Mouse (Mus musculus) midbrain, embryonic 12.5 days (tissue): ENCODE results near the gene 2410015M20Rik. TPM values are rescaled to one million over a fixed set of nuclear protein-coding genes. Genes with fewer than 3 reads are reported as not detected.
A peak's percentile ranks its signal among the peaks of the same experiment; 100 is the strongest.

Experiments
- ATAC-seq: fragments of 200-750 bp; cut with Nextera tagmentation; 2 replicates; pipeline ENCODE4 v1.8.0; 2017; ENCODE audit warnings: low read depth, moderate TSS enrichment, moderate library complexity; ENCODE audit not compliant: low FRiP score
- H3K27ac ChIP-seq: fragments of 300-500 bp; sonication (generic); replicated peaks from 2 replicates; pipeline ENCODE4 v1.5.1; 2016; ENCODE audit warnings: mild to moderate bottlenecking
- H3K27me3 ChIP-seq: fragments of 300-500 bp; sonication (generic); 2 replicates; pipeline ENCODE4 v1.6.1; 2016; ENCODE audit warnings: mild to moderate bottlenecking
- H3K36me3 ChIP-seq: fragments of 300-500 bp; sonication (generic); 2 replicates; pipeline ENCODE4 v1.6.1; 2016
- H3K4me1 ChIP-seq: fragments of 300-500 bp; sonication (generic); 2 replicates; pipeline ENCODE4 v1.6.1; 2016
- H3K4me2 ChIP-seq: fragments of 300-500 bp; sonication (generic); replicated peaks from 2 replicates; pipeline ENCODE4 v1.6.1; 2016; ENCODE audit warnings: mild to moderate bottlenecking, moderate library complexity
- H3K4me3 ChIP-seq: fragments of 300-500 bp; sonication (generic); 2 replicates; pipeline ENCODE4 v1.5.1; 2016; ENCODE audit warnings: mild to moderate bottlenecking
- H3K9ac ChIP-seq: fragments of 300-500 bp; sonication (generic); replicated peaks from 2 replicates; pipeline ENCODE4 v1.6.1; 2016; ENCODE audit warnings: mild to moderate bottlenecking, moderate library complexity
- H3K9me3 ChIP-seq: fragments of 300-500 bp; sonication (generic); 2 replicates; pipeline ENCODE4 v1.6.1; 2016; ENCODE audit warnings: mild to moderate bottlenecking
- WGBS: fragments of 180-500 bp; shearing (Covaris S2); methylation state at CpG from one replicate; pipeline ENCODE4 v1.1.7; 2016; 5-methylcytosine and 5-hydroxymethylcytosine counted together
- polyA plus RNA-seq: library from polyadenylated mRNA; unstranded; fragments of >200 nt; fragmentation: Nextera tagmentation; extraction: Ambion mirVana; gene quantifications from 2 replicates; pipeline ENCODE4 v1.2.1, GENCODE M21; 2016

The 2410015M20Rik gene
- polyA plus RNA-seq, 1 experiment from 2014 or later = 178 TPM

- Histone ChIP-seq H3K9ac (0 out of 2 replicates have a peak overlapping the region, but pooled peaks have one; percentile 11), H3K36me3 (peaks cover 65% of the 10 kb centered on the region), H3K4me2 (peak overlapping the region; percentile 22), H3K4me3 (no peak overlapping the region), H3K27ac (no peak overlapping the region), H3K9me3 (no peaks in the 10 kb centered on the region), H3K27me3 (no peaks in the 10 kb centered on the region), H3K4me1 (peaks cover 36% of the 10 kb centered on the region)
- no peak for ATAC-seq
- 92% methylated on average over 1 of the region's 1 CpGs for WGBS
Observed at GRCm38 (mm10) chr17:56587773-56588172, 21.8 kb downstream of the 2410015M20Rik start.

GRCm38 (mm10) chr17:56585171-56585821 lies 24.3 kb downstream of the 2410015M20Rik start:
- under 1% methylated on average over 61 of the region's 61 CpGs for WGBS

GRCm38 (mm10) chr17:56584257-56585130 lies 25.1 kb downstream of the 2410015M20Rik start, which contains the start of the genes Safb2 and Safb:
Safb2 (minus strand) TSS chr17:56584585.
Safb (plus strand) TSS chr17:56584825.
- under 1% methylated on average over 93 of the region's 101 CpGs for WGBS
- peak within 1 kb of the TSS; percentile 93 for H3K4me3 ChIP-seq
- peak within 1 kb of the TSS; percentile 86 for H3K9ac ChIP-seq
- peak within 1 kb of the TSS; percentile 87 for H3K4me2 ChIP-seq
- peak; percentile 96 for ATAC-seq
- H3K36me3 ChIP-seq = peaks cover 62% of the 10 kb centered on the region
- no peaks in the 10 kb centered on the region for H3K9me3 ChIP-seq
- no peaks in the 10 kb centered on the region for H3K27me3 ChIP-seq
- H3K4me1 ChIP-seq = peaks cover 46% of the 10 kb centered on the region
- H3K27ac ChIP-seq = peak within 1 kb of the TSS; percentile 94

More at GRCm38 (mm10) chr17:56585171-56585821, 24.3 kb downstream of the 2410015M20Rik start:
- Histone ChIP-seq H3K27ac (peak overlapping the region; percentile 94), H3K4me3 (peak overlapping the region; percentile 93), H3K9ac (peak overlapping the region; percentile 78), H3K4me1 (peaks cover 49% of the 10 kb centered on the region), H3K27me3 (no peaks in the 10 kb centered on the region), H3K9me3 (no peaks in the 10 kb centered on the region), H3K4me2 (peak overlapping the region; percentile 73), H3K36me3 (peaks cover 63% of the 10 kb centered on the region)
- ATAC-seq = peak; percentile 24

- Histone ChIP-seq H3K9ac (peak overlapping the region; percentile 86), H3K36me3 (peaks cover 62% of the 10 kb centered on the region), H3K27ac (peak overlapping the region; percentile 94), H3K27me3 (no peaks in the 10 kb centered on the region), H3K9me3 (no peaks in the 10 kb centered on the region), H3K4me2 (peak overlapping the region; percentile 87), H3K4me1 (peaks cover 46% of the 10 kb centered on the region), H3K4me3 (peak overlapping the region; percentile 93)
- 0 out of 2 replicates have a peak, but pooled peaks have one; percentile 0 for ATAC-seq
- WGBS = 5% methylated on average over 31 of the region's 33 CpGs
Observed at GRCm38 (mm10) chr17:56583611-56584256, 25.8 kb downstream of the 2410015M20Rik start.

DNA sequence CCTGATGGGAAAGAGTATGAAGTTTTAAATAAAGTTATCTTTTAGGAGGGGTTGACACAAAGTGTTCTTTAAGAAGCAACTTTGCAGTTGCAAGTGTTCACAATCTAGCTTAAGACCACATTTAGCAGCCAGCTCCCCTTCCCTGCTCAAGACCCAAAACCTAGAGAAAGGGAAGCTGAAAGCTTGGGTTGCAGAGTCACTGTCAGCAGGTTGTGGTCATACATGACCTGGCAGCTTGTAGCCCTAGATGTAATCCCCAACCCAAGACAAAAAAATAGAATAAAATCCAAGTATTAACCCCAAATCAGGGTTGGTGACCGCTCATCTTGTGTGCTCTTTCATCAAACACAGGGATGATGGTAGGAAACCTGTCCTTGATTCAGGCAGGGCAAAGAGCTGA lies 26.5 kb downstream of the 2410015M20Rik start:
- no peaks in the 10 kb centered on the region for H3K9me3 ChIP-seq
- H3K4me1 ChIP-seq = peaks cover 45% of the 10 kb centered on the region

GRCm38 (mm10) chr17:56572939-56573338 lies 36.6 kb downstream of the 2410015M20Rik start:
- WGBS = 92% methylated on average over 3 of the region's 3 CpGs
- no peak overlapping the region for H3K4me3 ChIP-seq
- H3K27ac ChIP-seq = no peak overlapping the region
- no peak overlapping the region for H3K9ac ChIP-seq
- no peaks in the 10 kb centered on the region for H3K9me3 ChIP-seq
- no peak overlapping the region for H3K4me2 ChIP-seq
- H3K36me3 ChIP-seq = peaks cover 94% of the 10 kb centered on the region
- H3K4me1 ChIP-seq = no peaks in the 10 kb centered on the region
- no peak for ATAC-seq
- H3K27me3 ChIP-seq = no peaks in the 10 kb centered on the region

More for the DNA sequence above, 26.5 kb downstream of the 2410015M20Rik start:
- Histone ChIP-seq H3K4me3 (peak overlapping the region; percentile 93), H3K9ac (peak overlapping the region; percentile 86), H3K36me3 (peaks cover 62% of the 10 kb centered on the region), H3K4me2 (peak overlapping the region; percentile 87), H3K27me3 (no peaks in the 10 kb centered on the region), H3K27ac (no peak overlapping the region)
- ATAC-seq = no peak
- 85% methylated on average over 1 of the region's 1 CpGs for WGBS

DNA sequence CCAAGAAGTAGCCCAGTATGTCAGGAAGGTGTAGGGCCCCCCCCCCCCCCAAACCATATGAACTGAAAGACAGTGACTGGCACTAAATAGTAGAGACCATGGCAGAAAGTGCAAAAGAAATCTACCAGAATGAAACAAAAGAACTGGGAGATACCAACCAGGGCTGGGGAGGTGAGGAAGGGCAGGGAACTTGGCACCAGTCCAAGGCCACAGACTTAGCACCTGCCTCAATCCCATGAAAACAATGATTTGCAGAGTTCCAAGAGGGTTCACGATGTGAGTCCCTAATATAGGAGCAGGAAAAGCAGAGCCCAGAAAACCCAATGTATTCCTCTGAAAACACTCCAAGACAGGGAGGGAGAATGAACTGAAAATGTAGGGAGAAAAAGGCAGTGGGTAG lies 37.4 kb downstream of the 2410015M20Rik start:
- Histone ChIP-seq H3K4me3 (no peak overlapping the region), H3K4me1 (no peaks in the 10 kb centered on the region), H3K27me3 (no peaks in the 10 kb centered on the region), H3K4me2 (no peak overlapping the region), H3K27ac (no peak overlapping the region), H3K36me3 (peaks cover 94% of the 10 kb centered on the region), H3K9me3 (no peaks in the 10 kb centered on the region), H3K9ac (no peak overlapping the region)
- whole genome bisulfite sequencing = 90% methylated on average over 1 of the region's 1 CpGs
- no peak for ATAC-seq

GRCm38 (mm10) chr17:56570287-56570686 lies 39.3 kb downstream of the 2410015M20Rik start:
- H3K36me3 ChIP-seq = peaks cover 98% of the 10 kb centered on the region
- no peaks in the 10 kb centered on the region for H3K4me1 ChIP-seq
- ATAC-seq = peak; percentile 41; the same call in 1 of the 2 replicates
- no peak overlapping the region for H3K4me2 ChIP-seq
- no peak overlapping the region for H3K9ac ChIP-seq
- no peak overlapping the region for H3K4me3 ChIP-seq
- WGBS = 92% methylated on average over 4 of the region's 4 CpGs
- H3K27me3 ChIP-seq = no peaks in the 10 kb centered on the region
- H3K9me3 ChIP-seq = no peaks in the 10 kb centered on the region
- no peak overlapping the region for H3K27ac ChIP-seq

- H3K27ac ChIP-seq = no peak overlapping the region
- no peaks in the 10 kb centered on the region for H3K4me1 ChIP-seq
- ATAC-seq = no peak
- H3K9ac ChIP-seq = no peak overlapping the region
- no peaks in the 10 kb centered on the region for H3K27me3 ChIP-seq
- H3K36me3 ChIP-seq = peaks cover 99% of the 10 kb centered on the region
- no peak overlapping the region for H3K4me3 ChIP-seq
- H3K9me3 ChIP-seq = no peaks in the 10 kb centered on the region
- 95% methylated on average over 4 of the region's 4 CpGs for WGBS
- H3K4me2 ChIP-seq = no peak overlapping the region
Observed at GRCm38 (mm10) chr17:56567370-56567769, 42.2 kb downstream of the 2410015M20Rik start.

DNA sequence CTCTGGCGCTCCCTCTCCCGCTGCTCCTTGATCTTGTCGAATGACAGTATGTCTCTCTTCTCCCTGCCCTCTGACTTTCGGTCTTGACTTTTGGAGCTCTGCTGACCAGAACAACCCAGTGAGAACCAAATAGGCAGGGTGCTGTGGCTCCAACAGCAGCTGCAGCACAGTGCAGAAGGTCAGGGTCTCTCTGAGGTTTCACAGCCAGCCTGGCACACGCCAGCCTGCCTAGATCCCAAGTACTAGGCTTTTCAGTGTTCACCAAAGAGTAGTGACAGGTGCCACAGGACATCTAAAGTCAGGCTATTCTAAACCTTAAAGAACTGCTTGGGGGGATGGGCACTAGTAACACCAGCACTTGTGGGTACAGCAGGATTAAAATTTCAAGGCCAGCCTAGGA lies 42.7 kb downstream of the 2410015M20Rik start:
- Histone ChIP-seq H3K9ac (no peak overlapping the region), H3K4me3 (no peak overlapping the region), H3K36me3 (peaks cover 99% of the 10 kb centered on the region), H3K4me1 (no peaks in the 10 kb centered on the region), H3K4me2 (no peak overlapping the region), H3K27ac (no peak overlapping the region), H3K9me3 (no peaks in the 10 kb centered on the region), H3K27me3 (no peaks in the 10 kb centered on the region)
- ATAC-seq = no peak
- 92% methylated on average over 5 of the region's 5 CpGs for WGBS

GRCm38 (mm10) chr17:56566293-56566692 lies 43.3 kb downstream of the 2410015M20Rik start:
- H3K4me2 ChIP-seq = no peak overlapping the region
- H3K9ac ChIP-seq = no peak overlapping the region
- H3K9me3 ChIP-seq = no peaks in the 10 kb centered on the region
- H3K4me1 ChIP-seq = no peaks in the 10 kb centered on the region
- no peak overlapping the region for H3K27ac ChIP-seq
- 94% methylated on average over 29 of the region's 29 CpGs for WGBS
- H3K36me3 ChIP-seq = peaks cover 99% of the 10 kb centered on the region
- no peak overlapping the region for H3K4me3 ChIP-seq
- peak; percentile 41; the same call in 1 of the 2 replicates for ATAC-seq
- no peaks in the 10 kb centered on the region for H3K27me3 ChIP-seq
